Mouse (Mus musculus): Measurements from ENCODE around the gene Mrm3.

GRCm38 (mm10) chr11:76294078-76294477, 50.6 kb downstream of the Mrm3 start:
- TF ChIP-seq POLR2A (IDR thresholded peaks at IDR 0.05; ENCODE audit: low read depth, low read length) = no peak
- no peak for TF ChIP-seq CTCF (IDR thresholded peaks at IDR 0.05; ENCODE audit: extremely low read depth, insufficient read depth, insufficient read length, insufficient replicate concordance)

Measured in spleen, adult 2 months (tissue).